Mouse (Mus musculus): ENCODE measurements around the gene Fmo5. TPM values are rescaled to one million over a fixed set of nuclear protein-coding genes. Genes with fewer than 3 reads are reported as not detected.

Fmo5 gene
- polyA plus RNA-seq, 1 experiment from 2014 or later = 1.7 TPM

- no peaks in the 10 kb centered on the region for H3K9me3 ChIP-seq (replicated peaks; ENCODE audit: control insufficient read depth, low read length)
- no peak overlapping the region for H3K27ac ChIP-seq (replicated peaks; ENCODE audit: low read depth, low read length)
- no peak overlapping the region for H3K4me3 ChIP-seq (ENCODE audit: low read depth, low read length)
- no peaks in the 10 kb centered on the region for H3K27me3 ChIP-seq (ENCODE audit: control insufficient read depth, insufficient read depth, low read length)
- no peak for DNase-seq (ENCODE audit: low spot score)
- no peak overlapping the region for H3K9ac ChIP-seq (replicated peaks; ENCODE audit: low read length)
- H3K36me3 ChIP-seq (replicated peaks; ENCODE audit: control insufficient read depth, insufficient read depth, low read depth, low read length) = no peaks in the 10 kb centered on the region
- no peak overlapping the region for H3K4me2 ChIP-seq (ENCODE audit: low read depth, low read length)
- H3K4me1 ChIP-seq (ENCODE audit: control insufficient read depth, insufficient read depth, low read length) = no peaks in the 10 kb centered on the region
- ATAC-seq (replicated peaks; ENCODE audit: insufficient number of reproducible peaks, low FRiP score, low TSS enrichment, low read depth) = no peak
- WGBS = 86% methylated on average over 3 of the region's 3 CpGs
These were observed 5.7 kb downstream of the Fmo5 start for GRCm38 (mm10) chr3:97634288-97634761.

- no peak overlapping the region for H3K9ac ChIP-seq (replicated peaks; ENCODE audit: low read length)
- no peaks in the 10 kb centered on the region for H3K27me3 ChIP-seq (ENCODE audit: control insufficient read depth, insufficient read depth, low read length)
- H3K4me2 ChIP-seq (ENCODE audit: low read depth, low read length) = no peak overlapping the region
- H3K27ac ChIP-seq (replicated peaks; ENCODE audit: low read depth, low read length) = no peak overlapping the region
- 91% methylated on average over 4 of the region's 4 CpGs for WGBS
- no peak overlapping the region for H3K4me3 ChIP-seq (ENCODE audit: low read depth, low read length)
- H3K36me3 ChIP-seq (replicated peaks; ENCODE audit: control insufficient read depth, insufficient read depth, low read depth, low read length) = no peaks in the 10 kb centered on the region
- no peaks in the 10 kb centered on the region for H3K4me1 ChIP-seq (ENCODE audit: control insufficient read depth, insufficient read depth, low read length)
- DNase-seq (ENCODE audit: low spot score) (no peak), ATAC-seq (replicated peaks; ENCODE audit: insufficient number of reproducible peaks, low FRiP score, low TSS enrichment, low read depth) (no peak)
- no peaks in the 10 kb centered on the region for H3K9me3 ChIP-seq (replicated peaks; ENCODE audit: control insufficient read depth, low read length)
These were observed 12.8 kb downstream of the Fmo5 start for GRCm38 (mm10) chr3:97641396-97641795.

- H3K36me3 ChIP-seq (replicated peaks; ENCODE audit: control insufficient read depth, insufficient read depth, low read depth, low read length) = no peaks in the 10 kb centered on the region
These were observed 13.4 kb downstream of the Fmo5 start for GRCm38 (mm10) chr3:97642001-97642400.

GRCm38 (mm10) chr3:97648518-97648917 lies 19.9 kb downstream of the Fmo5 start:
- WGBS = 41% methylated on average over 1 of the region's 1 CpGs
- no peaks in the 10 kb centered on the region for H3K27me3 ChIP-seq (ENCODE audit: control insufficient read depth, insufficient read depth, low read length)
- ATAC-seq (replicated peaks; ENCODE audit: insufficient number of reproducible peaks, low FRiP score, low TSS enrichment, low read depth) (no peak), DNase-seq (ENCODE audit: low spot score) (no peak)
- no peaks in the 10 kb centered on the region for H3K4me1 ChIP-seq (ENCODE audit: control insufficient read depth, insufficient read depth, low read length)
- no peak overlapping the region for H3K27ac ChIP-seq (replicated peaks; ENCODE audit: low read depth, low read length)
- H3K4me3 ChIP-seq (ENCODE audit: low read depth, low read length) = no peak overlapping the region
- no peak overlapping the region for H3K4me2 ChIP-seq (ENCODE audit: low read depth, low read length)
- H3K9me3 ChIP-seq (replicated peaks; ENCODE audit: control insufficient read depth, low read length) = no peaks in the 10 kb centered on the region
- H3K36me3 ChIP-seq (replicated peaks; ENCODE audit: control insufficient read depth, insufficient read depth, low read depth, low read length) = no peaks in the 10 kb centered on the region
- no peak overlapping the region for H3K9ac ChIP-seq (replicated peaks; ENCODE audit: low read length)

More at GRCm38 (mm10) chr3:97642001-97642400, 13.4 kb downstream of the Fmo5 start:
- H3K4me2 ChIP-seq (ENCODE audit: low read depth, low read length) = no peak overlapping the region
- H3K4me1 ChIP-seq (ENCODE audit: control insufficient read depth, insufficient read depth, low read length) = no peaks in the 10 kb centered on the region
- H3K27ac ChIP-seq (replicated peaks; ENCODE audit: low read depth, low read length) = no peak overlapping the region
- H3K27me3 ChIP-seq (ENCODE audit: control insufficient read depth, insufficient read depth, low read length) = no peaks in the 10 kb centered on the region
- DNase-seq (ENCODE audit: low spot score) (no peak), ATAC-seq (replicated peaks; ENCODE audit: insufficient number of reproducible peaks, low FRiP score, low TSS enrichment, low read depth) (no peak)
- 86% methylated on average over 9 of the region's 9 CpGs for WGBS
- no peaks in the 10 kb centered on the region for H3K9me3 ChIP-seq (replicated peaks; ENCODE audit: control insufficient read depth, low read length)
- no peak overlapping the region for H3K9ac ChIP-seq (replicated peaks; ENCODE audit: low read length)
- H3K4me3 ChIP-seq (ENCODE audit: low read depth, low read length) = no peak overlapping the region

- Histone ChIP-seq H3K9ac (replicated peaks; ENCODE audit: low read length) (no peak overlapping the region), H3K4me3 (ENCODE audit: low read depth, low read length) (no peak overlapping the region), H3K4me2 (ENCODE audit: low read depth, low read length) (no peak overlapping the region), H3K36me3 (replicated peaks; ENCODE audit: control insufficient read depth, insufficient read depth, low read depth, low read length) (no peaks in the 10 kb centered on the region), H3K27me3 (ENCODE audit: control insufficient read depth, insufficient read depth, low read length) (no peaks in the 10 kb centered on the region), H3K27ac (replicated peaks; ENCODE audit: low read depth, low read length) (no peak overlapping the region), H3K9me3 (replicated peaks; ENCODE audit: control insufficient read depth, low read length) (no peaks in the 10 kb centered on the region), H3K4me1 (ENCODE audit: control insufficient read depth, insufficient read depth, low read length) (no peaks in the 10 kb centered on the region)
- WGBS = 77% methylated on average over 3 of the region's 3 CpGs
- no peak for ATAC-seq (replicated peaks; ENCODE audit: insufficient number of reproducible peaks, low FRiP score, low TSS enrichment, low read depth)
- DNase-seq (ENCODE audit: low spot score) = no peak
These were observed 20.4 kb downstream of the Fmo5 start for GRCm38 (mm10) chr3:97649022-97649421.

GRCm38 (mm10) chr3:97649469-97649868 lies 20.9 kb downstream of the Fmo5 start:
- Histone ChIP-seq H3K9ac (replicated peaks; ENCODE audit: low read length) (no peak overlapping the region), H3K9me3 (replicated peaks; ENCODE audit: control insufficient read depth, low read length) (no peaks in the 10 kb centered on the region), H3K4me3 (ENCODE audit: low read depth, low read length) (no peak overlapping the region), H3K27ac (replicated peaks; ENCODE audit: low read depth, low read length) (no peak overlapping the region), H3K4me1 (ENCODE audit: control insufficient read depth, insufficient read depth, low read length) (no peaks in the 10 kb centered on the region), H3K27me3 (ENCODE audit: control insufficient read depth, insufficient read depth, low read length) (no peaks in the 10 kb centered on the region), H3K36me3 (replicated peaks; ENCODE audit: control insufficient read depth, insufficient read depth, low read depth, low read length) (no peaks in the 10 kb centered on the region), H3K4me2 (ENCODE audit: low read depth, low read length) (no peak overlapping the region)
- 81% methylated on average over 6 of the region's 6 CpGs for WGBS
- DNase-seq (ENCODE audit: low spot score) = no peak
- ATAC-seq (replicated peaks; ENCODE audit: insufficient number of reproducible peaks, low FRiP score, low TSS enrichment, low read depth) = no peak

- Histone ChIP-seq H3K4me1 (ENCODE audit: control insufficient read depth, insufficient read depth, low read length) (no peaks in the 10 kb centered on the region), H3K4me3 (ENCODE audit: low read depth, low read length) (no peak overlapping the region), H3K36me3 (replicated peaks; ENCODE audit: control insufficient read depth, insufficient read depth, low read depth, low read length) (no peaks in the 10 kb centered on the region), H3K9ac (replicated peaks; ENCODE audit: low read length) (no peak overlapping the region), H3K27me3 (ENCODE audit: control insufficient read depth, insufficient read depth, low read length) (no peaks in the 10 kb centered on the region), H3K9me3 (replicated peaks; ENCODE audit: control insufficient read depth, low read length) (no peaks in the 10 kb centered on the region), H3K4me2 (ENCODE audit: low read depth, low read length) (no peak overlapping the region), H3K27ac (replicated peaks; ENCODE audit: low read depth, low read length) (no peak overlapping the region)
- ATAC-seq (replicated peaks; ENCODE audit: insufficient number of reproducible peaks, low FRiP score, low TSS enrichment, low read depth) = no peak
- DNase-seq (ENCODE audit: low spot score) = no peak
- WGBS = 88% methylated on average over 10 of the region's 10 CpGs
These were observed 23.0 kb downstream of the Fmo5 start for GRCm38 (mm10) chr3:97651604-97652003.

- H3K27ac ChIP-seq (replicated peaks; ENCODE audit: low read depth, low read length) = no peak overlapping the region
- no peak overlapping the region for H3K9ac ChIP-seq (replicated peaks; ENCODE audit: low read length)
- H3K4me3 ChIP-seq (ENCODE audit: low read depth, low read length) = no peak overlapping the region
- H3K36me3 ChIP-seq (replicated peaks; ENCODE audit: control insufficient read depth, insufficient read depth, low read depth, low read length) = no peaks in the 10 kb centered on the region
- no peaks in the 10 kb centered on the region for H3K27me3 ChIP-seq (ENCODE audit: control insufficient read depth, insufficient read depth, low read length)
- no peak overlapping the region for H3K4me2 ChIP-seq (ENCODE audit: low read depth, low read length)
- WGBS = 92% methylated on average over 5 of the region's 5 CpGs
- ATAC-seq (replicated peaks; ENCODE audit: insufficient number of reproducible peaks, low FRiP score, low TSS enrichment, low read depth) (no peak), DNase-seq (ENCODE audit: low spot score) (no peak)
- no peaks in the 10 kb centered on the region for H3K9me3 ChIP-seq (replicated peaks; ENCODE audit: control insufficient read depth, low read length)
- H3K4me1 ChIP-seq (ENCODE audit: control insufficient read depth, insufficient read depth, low read length) = no peaks in the 10 kb centered on the region; the same call in 1 of the 2 replicates
These were observed 25.2 kb downstream of the Fmo5 start for GRCm38 (mm10) chr3:97653781-97654180.

All from embryonic facial prominence, embryonic 11.5 days (tissue).